In genomic region chr5:36538576-36539187, GRCm38 (mm10) we compare ENCODE assay signal across 8 mouse cellular contexts. TPM values are rescaled to one million over a fixed set of nuclear protein-coding genes. Genes with fewer than 3 reads are reported as not detected.
DNase-seq lines count a peak whose midpoint lies in the region; ATAC-seq lines count a peak whose summit lies in the region.

No protein-coding gene starts in this region.

- H3K27ac ChIP-seq in forebrain, embryonic 14.5 days (ENCODE audit: low read depth, low read length) = no peak overlapping the region
- no peak overlapping the region for H3K27ac ChIP-seq in forebrain, embryonic 16.5 days (ENCODE audit: low read length)
- H3K27ac ChIP-seq in intestine, embryonic 15.5 days = no peak overlapping the region

- no peaks in the 10 kb centered on the region for H3K36me3 ChIP-seq in forebrain, embryonic 14.5 days (ENCODE audit: control insufficient read depth, insufficient read depth, low read length)
- no peaks in the 10 kb centered on the region for H3K36me3 ChIP-seq in forebrain, embryonic 16.5 days (ENCODE audit: control insufficient read depth, insufficient read depth)
- no peaks in the 10 kb centered on the region for H3K36me3 ChIP-seq in intestine, embryonic 15.5 days

- no peaks in the 10 kb centered on the region for H3K4me1 ChIP-seq in forebrain, embryonic 14.5 days (ENCODE audit: control insufficient read depth, insufficient read depth, low read length)
- no peaks in the 10 kb centered on the region for H3K4me1 ChIP-seq in forebrain, embryonic 16.5 days (replicated peaks; ENCODE audit: control insufficient read depth, insufficient read depth, low read length)
- no peaks in the 10 kb centered on the region for H3K4me1 ChIP-seq in intestine, embryonic 15.5 days (replicated peaks)

- H3K9ac ChIP-seq in forebrain, embryonic 14.5 days (ENCODE audit: low read length) = no peak overlapping the region
- no peak overlapping the region for H3K9ac ChIP-seq in forebrain, embryonic 16.5 days (replicated peaks; ENCODE audit: low read depth, low read length)
- H3K9ac ChIP-seq in intestine, embryonic 15.5 days = no peak overlapping the region

- H3K9me3 ChIP-seq in forebrain, embryonic 14.5 days (replicated peaks; ENCODE audit: control insufficient read depth, low read length) = no peaks in the 10 kb centered on the region
- H3K9me3 ChIP-seq in forebrain, embryonic 16.5 days (ENCODE audit: control insufficient read depth, low read length) = no peaks in the 10 kb centered on the region
- no peaks in the 10 kb centered on the region for H3K9me3 ChIP-seq in intestine, embryonic 15.5 days

- 51% methylated on average over 4 of the region's 4 CpGs for WGBS in forebrain, embryonic 14.5 days
- WGBS in forebrain, embryonic 16.5 days = 55% methylated on average over 4 of the region's 4 CpGs
- 35% methylated on average over 4 of the region's 4 CpGs for WGBS in intestine, embryonic 15.5 days

- no peak overlapping the region for H3K4me2 ChIP-seq in forebrain, embryonic 14.5 days (ENCODE audit: low read length)
- no peak overlapping the region for H3K4me2 ChIP-seq in forebrain, embryonic 16.5 days (ENCODE audit: low read length)
- H3K4me2 ChIP-seq in intestine, embryonic 15.5 days (replicated peaks) = no peak overlapping the region

- H3K4me3 ChIP-seq in forebrain, embryonic 14.5 days (ENCODE audit: low read depth, low read length) = no peak overlapping the region
- no peak overlapping the region for H3K4me3 ChIP-seq in forebrain, embryonic 16.5 days (replicated peaks; ENCODE audit: low read length)
- H3K4me3 ChIP-seq in intestine, embryonic 15.5 days (replicated peaks) = no peak overlapping the region

- no peaks in the 10 kb centered on the region for H3K27me3 ChIP-seq in forebrain, embryonic 14.5 days (replicated peaks; ENCODE audit: control insufficient read depth, insufficient read depth, low read length)
- no peaks in the 10 kb centered on the region for H3K27me3 ChIP-seq in forebrain, embryonic 16.5 days (replicated peaks; ENCODE audit: control insufficient read depth, insufficient read depth, low read length)
- H3K27me3 ChIP-seq in intestine, embryonic 15.5 days (replicated peaks) = no peaks in the 10 kb centered on the region

- no peak for ATAC-seq in forebrain, embryonic 14.5 days
- no peak for ATAC-seq in forebrain, embryonic 16.5 days
- ATAC-seq in intestine, embryonic 15.5 days = 0 out of 2 replicates have a peak, but pooled peaks have one; percentile 43

- peak; percentile 73 for DNase-seq in forebrain, embryonic 14.5 days (ENCODE audit: low spot score)
- peak; percentile 61 for DNase-seq in urinary bladder, postnatal 14 days (ENCODE audit: low spot score)
- no peak for DNase-seq in urinary bladder, adult 2 months (ENCODE audit: low spot score)
- DNase-seq in cerebellum, postnatal 36 days = peak; percentile 47 to 57
- peak; percentile 68 to 71 for DNase-seq in lung, adult 18-20 months
- DNase-seq in spleen, adult 18-20 months = peak; percentile 65 to 80

RNA-seq across cellular contexts. Expression of gene Ccdc96, which starts 54.3 kb away (rescaled TPM):
- polyA plus RNA-seq in forebrain, embryonic 14.5 days (2014; fragmentation: Nextera tagmentation; extraction: Ambion mirVana) = 2.5 and 2.8 TPM in 2 replicates
- polyA plus RNA-seq in forebrain, embryonic 16.5 days (2015; fragmentation: Nextera tagmentation; extraction: Ambion mirVana) = 3.0 and 3.4 TPM in 2 replicates
- polyA plus RNA-seq in urinary bladder, adult 2 months (2012; rRNA removed) = 0.17 and 0.32 TPM in 2 replicates
- 0.19 and 0.33 TPM in 2 replicates for polyA plus RNA-seq in intestine, embryonic 15.5 days (2015; fragmentation: Nextera tagmentation; extraction: Ambion mirVana)

RNA-seq across cellular contexts. Expression of gene Tbc1d14, which starts 54.4 kb away (rescaled TPM):
- polyA plus RNA-seq in forebrain, embryonic 14.5 days (2014; fragmentation: Nextera tagmentation; extraction: Ambion mirVana) = 92.7 and 114 TPM in 2 replicates
- polyA plus RNA-seq in forebrain, embryonic 16.5 days (2015; fragmentation: Nextera tagmentation; extraction: Ambion mirVana) = 118 and 123 TPM in 2 replicates
- 22.2 and 22.5 TPM in 2 replicates for polyA plus RNA-seq in urinary bladder, adult 2 months (2012; rRNA removed)
- 30.0 and 30.3 TPM in 2 replicates for polyA plus RNA-seq in intestine, embryonic 15.5 days (2015; fragmentation: Nextera tagmentation; extraction: Ambion mirVana)

RNA-seq across cellular contexts. Expression of gene Tada2b, which starts 54.6 kb away (rescaled TPM):
- polyA plus RNA-seq in forebrain, embryonic 14.5 days (2014; fragmentation: Nextera tagmentation; extraction: Ambion mirVana) = 4.8 and 5.3 TPM in 2 replicates
- 3.0 TPM in 2 replicates for polyA plus RNA-seq in forebrain, embryonic 16.5 days (2015; fragmentation: Nextera tagmentation; extraction: Ambion mirVana)
- 12.6 and 14.3 TPM in 2 replicates for polyA plus RNA-seq in urinary bladder, adult 2 months (2012; rRNA removed)
- polyA plus RNA-seq in intestine, embryonic 15.5 days (2015; fragmentation: Nextera tagmentation; extraction: Ambion mirVana) = 1.8 and 1.9 TPM in 2 replicates
